Mouse (Mus musculus): ENCODE measurements around the gene Tchp. TPM values are rescaled to one million over a fixed set of nuclear protein-coding genes. Genes with fewer than 3 reads are reported as not detected.

The Tchp gene
- polyA plus RNA-seq, 1 experiment from 2014 or later, result 10.2 TPM

GRCm38 (mm10) chr5:114681717-114682116, 25.8 kb upstream of the Tchp start:
- H3K4me1 ChIP-seq (replicated peaks; ENCODE audit: insufficient read depth, low read length), result peaks cover 14% of the 10 kb centered on the region
- ATAC-seq (replicated peaks; ENCODE audit: low FRiP score, low read depth) (no peak), DNase-seq (ENCODE audit: low spot score) (no peak)
- H3K27ac ChIP-seq, result no peak overlapping the region
- H3K9me3 ChIP-seq (replicated peaks; ENCODE audit: low read length), result no peaks in the 10 kb centered on the region
- H3K9ac ChIP-seq (ENCODE audit: low read depth, low read length), result no peak overlapping the region
- H3K4me2 ChIP-seq (ENCODE audit: low read length), result no peak overlapping the region
- no peaks in the 10 kb centered on the region for H3K27me3 ChIP-seq (ENCODE audit: insufficient read depth, low read length)
- TF ChIP-seq CTCF (IDR thresholded peaks at IDR 0.05; ENCODE audit: low read depth), result no peak
- H3K4me3 ChIP-seq (replicated peaks; ENCODE audit: low read depth, low read length), result no peak overlapping the region
- WGBS, result 55% methylated on average over 8 of the region's 8 CpGs
- H3K36me3 ChIP-seq (ENCODE audit: insufficient read depth, low read length), result 0 out of 2 replicates have a peak, but pooled peaks cover 6% of the 10 kb centered on the region

DNA sequence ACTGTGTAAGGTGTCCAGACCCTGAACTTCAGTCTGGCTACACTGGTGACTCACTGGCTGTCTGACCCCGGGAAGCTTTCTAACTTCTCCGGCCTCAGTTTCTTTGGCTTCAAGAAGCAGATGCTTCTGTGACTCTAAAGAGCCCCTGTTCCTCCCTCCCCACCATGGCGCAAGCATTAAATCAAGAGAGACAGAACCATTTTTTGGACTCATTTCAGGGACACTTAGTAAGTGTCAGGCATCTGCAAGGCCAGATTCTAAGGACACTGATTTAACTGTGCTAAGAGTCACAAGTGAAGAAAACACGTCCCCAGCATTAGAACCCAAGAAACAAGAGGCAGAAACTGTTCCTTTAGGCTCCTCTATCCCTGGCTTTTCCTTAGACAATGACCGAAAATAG, 21.6 kb upstream of the Tchp start:
- Histone ChIP-seq H3K36me3 (ENCODE audit: insufficient read depth, low read length) (no peaks in the 10 kb centered on the region), H3K27me3 (ENCODE audit: insufficient read depth, low read length) (no peaks in the 10 kb centered on the region), H3K9ac (ENCODE audit: low read depth, low read length) (no peak overlapping the region), H3K4me2 (ENCODE audit: low read length) (no peak overlapping the region), H3K4me3 (replicated peaks; ENCODE audit: low read depth, low read length) (no peak overlapping the region), H3K4me1 (replicated peaks; ENCODE audit: insufficient read depth, low read length) (peaks cover 17% of the 10 kb centered on the region), H3K27ac (no peak overlapping the region), H3K9me3 (replicated peaks; ENCODE audit: low read length) (no peaks in the 10 kb centered on the region)
- WGBS, result 88% methylated on average over 5 of the region's 5 CpGs
- no peak for TF ChIP-seq CTCF (IDR thresholded peaks at IDR 0.05; ENCODE audit: low read depth)
- DNase-seq (ENCODE audit: low spot score) (no peak), ATAC-seq (replicated peaks; ENCODE audit: low FRiP score, low read depth) (no peak)

- no peak for TF ChIP-seq CTCF (IDR thresholded peaks at IDR 0.05; ENCODE audit: low read depth)
- no peak for DNase-seq (ENCODE audit: low spot score)
These were observed 20.8 kb upstream of the Tchp start for GRCm38 (mm10) chr5:114686726-114687210.

GRCm38 (mm10) chr5:114687901-114688300, 19.7 kb upstream of the Tchp start:
- no peak for TF ChIP-seq CTCF (IDR thresholded peaks at IDR 0.05; ENCODE audit: low read depth)
- Histone ChIP-seq H3K4me1 (replicated peaks; ENCODE audit: insufficient read depth, low read length) (peaks cover 13% of the 10 kb centered on the region; the same call in 1 of the 2 replicates), H3K27ac (no peak overlapping the region), H3K4me2 (ENCODE audit: low read length) (no peak overlapping the region), H3K9ac (ENCODE audit: low read depth, low read length) (no peak overlapping the region), H3K27me3 (ENCODE audit: insufficient read depth, low read length) (no peaks in the 10 kb centered on the region), H3K9me3 (replicated peaks; ENCODE audit: low read length) (no peaks in the 10 kb centered on the region), H3K36me3 (ENCODE audit: insufficient read depth, low read length) (no peaks in the 10 kb centered on the region), H3K4me3 (replicated peaks; ENCODE audit: low read depth, low read length) (no peak overlapping the region)
- ATAC-seq (replicated peaks; ENCODE audit: low FRiP score, low read depth) (no peak), DNase-seq (ENCODE audit: low spot score) (no peak)

More at GRCm38 (mm10) chr5:114686726-114687210, 20.8 kb upstream of the Tchp start:
- Histone ChIP-seq H3K27ac (no peak overlapping the region), H3K4me2 (ENCODE audit: low read length) (no peak overlapping the region), H3K9me3 (replicated peaks; ENCODE audit: low read length) (no peaks in the 10 kb centered on the region), H3K4me1 (replicated peaks; ENCODE audit: insufficient read depth, low read length) (peaks cover 17% of the 10 kb centered on the region), H3K9ac (ENCODE audit: low read depth, low read length) (no peak overlapping the region), H3K36me3 (ENCODE audit: insufficient read depth, low read length) (no peaks in the 10 kb centered on the region), H3K27me3 (ENCODE audit: insufficient read depth, low read length) (no peaks in the 10 kb centered on the region), H3K4me3 (replicated peaks; ENCODE audit: low read depth, low read length) (no peak overlapping the region)
- ATAC-seq (replicated peaks; ENCODE audit: low FRiP score, low read depth), result no peak
- 51% methylated on average over 7 of the region's 7 CpGs for WGBS

GRCm38 (mm10) chr5:114688703-114689102, 18.9 kb upstream of the Tchp start:
- 83% methylated on average over 13 of the region's 13 CpGs for WGBS
- TF ChIP-seq CTCF (IDR thresholded peaks at IDR 0.05; ENCODE audit: low read depth), result no peak
- H3K9me3 ChIP-seq (replicated peaks; ENCODE audit: low read length), result no peaks in the 10 kb centered on the region
- no peak overlapping the region for H3K4me3 ChIP-seq (replicated peaks; ENCODE audit: low read depth, low read length)
- H3K27me3 ChIP-seq (ENCODE audit: insufficient read depth, low read length), result no peaks in the 10 kb centered on the region
- no peaks in the 10 kb centered on the region for H3K36me3 ChIP-seq (ENCODE audit: insufficient read depth, low read length)
- peaks cover 11% of the 10 kb centered on the region; the same call in 1 of the 2 replicates for H3K4me1 ChIP-seq (replicated peaks; ENCODE audit: insufficient read depth, low read length)
- ATAC-seq (replicated peaks; ENCODE audit: low FRiP score, low read depth) (no peak), DNase-seq (ENCODE audit: low spot score) (no peak)
- H3K27ac ChIP-seq, result no peak overlapping the region
- no peak overlapping the region for H3K4me2 ChIP-seq (ENCODE audit: low read length)
- H3K9ac ChIP-seq (ENCODE audit: low read depth, low read length), result no peak overlapping the region

DNA sequence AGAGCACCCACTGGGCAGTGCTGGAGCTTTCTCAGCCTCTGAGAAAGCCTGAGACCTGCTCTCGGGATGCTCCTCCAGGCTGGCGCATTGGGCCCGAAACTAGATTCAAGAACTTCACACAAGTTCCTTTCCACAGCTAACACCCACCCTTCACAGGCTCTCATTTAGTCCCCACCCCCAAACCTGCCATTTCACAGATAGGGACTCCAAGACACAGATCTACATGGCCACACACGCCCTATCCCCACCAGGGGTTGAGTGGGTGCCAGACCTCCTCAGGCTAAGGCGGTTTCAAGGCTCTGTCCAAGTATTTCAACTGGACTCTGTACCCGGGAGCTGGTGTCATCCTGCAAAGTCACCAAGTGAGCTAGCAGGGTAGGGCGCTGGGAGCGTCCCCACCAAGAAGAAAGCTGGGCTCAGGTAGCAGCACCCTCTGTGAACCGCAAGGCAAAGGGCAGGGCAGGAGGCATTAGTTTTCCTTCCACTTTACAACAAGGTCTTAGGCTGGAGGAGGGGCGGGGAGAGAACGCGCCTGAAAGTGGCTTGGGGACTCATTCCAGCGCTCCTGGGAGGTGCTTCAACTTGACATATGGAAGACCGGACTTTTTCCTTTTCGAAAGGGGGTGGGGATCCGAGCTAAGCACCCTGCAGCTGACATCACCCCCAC, 17.7 kb upstream of the Tchp start:
- H3K36me3 ChIP-seq (ENCODE audit: insufficient read depth, low read length), result no peaks in the 10 kb centered on the region
- DNase-seq (ENCODE audit: low spot score), result peak; percentile 24
- WGBS, result 17% methylated on average over 16 of the region's 16 CpGs
- H3K4me3 ChIP-seq (replicated peaks; ENCODE audit: low read depth, low read length), result peak overlapping the region; percentile 60
- peak; percentile 37 for ATAC-seq (replicated peaks; ENCODE audit: low FRiP score, low read depth)
- 0 out of 2 replicates have a peak overlapping the region, but pooled peaks have one; percentile 13 for H3K27ac ChIP-seq
- H3K27me3 ChIP-seq (ENCODE audit: insufficient read depth, low read length), result no peaks in the 10 kb centered on the region
- H3K9ac ChIP-seq (ENCODE audit: low read depth, low read length), result peak overlapping the region; percentile 72
- H3K4me2 ChIP-seq (ENCODE audit: low read length), result peak overlapping the region; percentile 90
- no peak for TF ChIP-seq CTCF (IDR thresholded peaks at IDR 0.05; ENCODE audit: low read depth)
- H3K9me3 ChIP-seq (replicated peaks; ENCODE audit: low read length), result no peaks in the 10 kb centered on the region
- peaks cover 11% of the 10 kb centered on the region; the same call in 1 of the 2 replicates for H3K4me1 ChIP-seq (replicated peaks; ENCODE audit: insufficient read depth, low read length)

All from kidney, postnatal 0 days (tissue).